Comparison of ENCODE assay signal across 8 mouse cellular contexts in genomic region chr19:10333545-10334252, GRCm38 (mm10). TPM values are rescaled to one million over a fixed set of nuclear protein-coding genes. Genes with fewer than 3 reads are reported as not detected.
DNase-seq lines count a peak whose midpoint lies in the region; ATAC-seq and TF ChIP-seq lines count a peak whose summit lies in the region.

No protein-coding gene starts in this region.

- ATAC-seq in granulocyte monocyte progenitor cell, adult 5-6 weeks (replicated peaks; ENCODE audit: poor library complexity, severe bottlenecking) = peak; percentile 63; the same call in 1 of the 2 replicates
- peak; percentile 71 for ATAC-seq in kidney, postnatal 0 days (replicated peaks; ENCODE audit: low FRiP score, low read depth)
- no peak for ATAC-seq in liver, embryonic 14.5 days (ENCODE audit: insufficient read depth)
- ATAC-seq in neural tube, embryonic 13.5 days (ENCODE audit: low read depth) = peak; percentile 82

- WGBS in kidney, postnatal 0 days = 36% methylated on average over 9 of the region's 9 CpGs
- WGBS in liver, embryonic 14.5 days (ENCODE audit: insufficient replicate concordance) = 32% methylated on average over 9 of the region's 9 CpGs
- 34% methylated on average over 9 of the region's 9 CpGs for WGBS in neural tube, embryonic 13.5 days

- H3K9me3 ChIP-seq in kidney, postnatal 0 days (replicated peaks; ENCODE audit: low read length) = no peaks in the 10 kb centered on the region
- H3K9me3 ChIP-seq in liver, embryonic 14.5 days (ENCODE audit: control insufficient read depth, low read length) = no peaks in the 10 kb centered on the region
- H3K9me3 ChIP-seq in neural tube, embryonic 13.5 days = no peaks in the 10 kb centered on the region

- H3K27me3 ChIP-seq in kidney, postnatal 0 days (ENCODE audit: insufficient read depth, low read length) = no peaks in the 10 kb centered on the region
- no peaks in the 10 kb centered on the region for H3K27me3 ChIP-seq in liver, embryonic 14.5 days (ENCODE audit: control insufficient read depth, insufficient read depth, low read length)
- peaks cover 23% of the 10 kb centered on the region for H3K27me3 ChIP-seq in neural tube, embryonic 13.5 days

- no peak overlapping the region for H3K9ac ChIP-seq in kidney, postnatal 0 days (ENCODE audit: low read depth, low read length)
- H3K9ac ChIP-seq in liver, embryonic 14.5 days (replicated peaks) = no peak overlapping the region
- H3K9ac ChIP-seq in neural tube, embryonic 13.5 days = no peak overlapping the region

- no peak overlapping the region for H3K27ac ChIP-seq in kidney, postnatal 0 days
- no peak overlapping the region for H3K27ac ChIP-seq in liver, embryonic 14.5 days
- no peak overlapping the region for H3K27ac ChIP-seq in neural tube, embryonic 13.5 days (replicated peaks)

- no peak for TF ChIP-seq EP300 in liver, embryonic 14.5 days (IDR thresholded peaks at IDR 0.05; ENCODE audit: low read depth)

- no peaks in the 10 kb centered on the region for H3K36me3 ChIP-seq in kidney, postnatal 0 days (ENCODE audit: insufficient read depth, low read length)
- H3K36me3 ChIP-seq in liver, embryonic 14.5 days (replicated peaks; ENCODE audit: control insufficient read depth, insufficient read depth, low read depth) = no peaks in the 10 kb centered on the region
- H3K36me3 ChIP-seq in neural tube, embryonic 13.5 days = no peaks in the 10 kb centered on the region

- no peak overlapping the region for H3K4me2 ChIP-seq in kidney, postnatal 0 days (ENCODE audit: low read length)
- H3K4me2 ChIP-seq in liver, embryonic 14.5 days (ENCODE audit: low read depth) = no peak overlapping the region
- no peak overlapping the region for H3K4me2 ChIP-seq in neural tube, embryonic 13.5 days

- H3K4me3 ChIP-seq in kidney, postnatal 0 days (replicated peaks; ENCODE audit: low read depth, low read length) = no peak overlapping the region
- no peak overlapping the region for H3K4me3 ChIP-seq in liver, embryonic 14.5 days (ENCODE audit: insufficient read depth in 1 of 2, low read depth in 2 of 2, low read length in 2 of 2)
- no peak overlapping the region for H3K4me3 ChIP-seq in neural tube, embryonic 13.5 days

- peak; percentile 98 for TF ChIP-seq CTCF in kidney, postnatal 0 days (IDR thresholded peaks at IDR 0.05; ENCODE audit: low read depth)
- peak; percentile 94 for TF ChIP-seq CTCF in liver, embryonic 14.5 days (IDR thresholded peaks at IDR 0.05; ENCODE audit: low read depth)

- no peaks in the 10 kb centered on the region for H3K4me1 ChIP-seq in kidney, postnatal 0 days (replicated peaks; ENCODE audit: insufficient read depth, low read length)
- H3K4me1 ChIP-seq in liver, embryonic 14.5 days (replicated peaks; ENCODE audit: control insufficient read depth in 2 of 2, insufficient read depth in 2 of 2, low read length in 1 of 2) = no peaks in the 10 kb centered on the region
- 0 out of 2 replicates have a peak, but pooled peaks cover 8% of the 10 kb centered on the region for H3K4me1 ChIP-seq in neural tube, embryonic 13.5 days (replicated peaks)

- peak; percentile 7 for DNase-seq in CD8-positive naive resting alpha-beta T cell, adult 2 months (ENCODE audit: low read depth in 2 of 2, low spot score in 2 of 2)
- peak; percentile 59 for DNase-seq in adrenal gland, adult 2 months
- DNase-seq in embryo, embryonic 11.5 days (ENCODE audit: low read depth, low spot score) = peak; percentile 65
- DNase-seq in kidney, postnatal 0 days (ENCODE audit: low spot score) = peak; percentile 90
- DNase-seq in liver, embryonic 14.5 days (ENCODE audit: low read depth in 3 of 3, low spot score in 3 of 3) = peak in 2 of 3 experiments; percentile 23
- peak; percentile 42 for DNase-seq in thymus, postnatal 14 days

RNA-seq across cellular contexts. Expression of gene Dagla, which starts 29.0 kb away (rescaled TPM):
- 1 to 10 TPM; 6.5 to 6.8 TPM for total RNA-seq in adrenal gland, adult 2 months (2021)
- polyA plus RNA-seq in adrenal gland, adult 2 months (2012; rRNA removed) = 8.9 and 10.2 TPM in 2 replicates
- 0.26 TPM in 1 of 2 replicates, not detected in the other for total RNA-seq in granulocyte monocyte progenitor cell, adult 5-6 weeks (2014; fragmentation: Nextera tagmentation)
- not detected in 2 replicates for total RNA-seq in granulocyte monocyte progenitor cell, adult 5-6 weeks (2017)
- polyA plus RNA-seq in kidney, postnatal 0 days (2015; fragmentation: Nextera tagmentation; extraction: Ambion mirVana) = 2.0 and 2.2 TPM in 2 replicates
- polyA plus RNA-seq in liver, embryonic 14.5 days (2012; rRNA removed) = 0.30 and 0.32 TPM in 2 replicates
- 0.09 and 0.19 TPM in 2 replicates for polyA plus RNA-seq in liver, embryonic 14.5 days (2014; fragmentation: Nextera tagmentation; extraction: Ambion mirVana)
- polyA plus RNA-seq in neural tube, embryonic 13.5 days (2015; fragmentation: Nextera tagmentation; extraction: Ambion mirVana) = 6.3 and 6.4 TPM in 2 replicates

RNA-seq across cellular contexts. Expression of gene Syt7, which starts 55.2 kb away (rescaled TPM):
- total RNA-seq in adrenal gland, adult 2 months (2021) = 10 to 100 TPM; 27.2 to 38.3 TPM
- polyA plus RNA-seq in adrenal gland, adult 2 months (2012; rRNA removed) = 12.2 and 13.5 TPM in 2 replicates
- not detected in 2 replicates for total RNA-seq in granulocyte monocyte progenitor cell, adult 5-6 weeks (2014; fragmentation: Nextera tagmentation)
- not detected in 2 replicates for total RNA-seq in granulocyte monocyte progenitor cell, adult 5-6 weeks (2017)
- polyA plus RNA-seq in kidney, postnatal 0 days (2015; fragmentation: Nextera tagmentation; extraction: Ambion mirVana) = 1.2 and 1.7 TPM in 2 replicates
- polyA plus RNA-seq in liver, embryonic 14.5 days (2012; rRNA removed) = 0.28 and 0.37 TPM in 2 replicates
- polyA plus RNA-seq in liver, embryonic 14.5 days (2014; fragmentation: Nextera tagmentation; extraction: Ambion mirVana) = 0.04 and 0.09 TPM in 2 replicates
- polyA plus RNA-seq in neural tube, embryonic 13.5 days (2015; fragmentation: Nextera tagmentation; extraction: Ambion mirVana) = 9.6 and 10.7 TPM in 2 replicates

Comparison
In these comparisons a context has a peak if more than half of its experiments do, and no peak if none do; other contexts are left out.
1. DNase-seq: peak in every context shown above with its lines; median percentile 90 in kidney, postnatal 0 days; 65 in embryo, embryonic 11.5 days; 59 in adrenal gland, adult 2 months; 42 in thymus, postnatal 14 days; 23 in liver, embryonic 14.5 days; 7 in CD8-positive naive resting alpha-beta T cell, adult 2 months.